Mouse (Mus musculus): ENCODE data around the gene Abhd10. TPM values are rescaled to one million over a fixed set of nuclear protein-coding genes. Genes with fewer than 3 reads are reported as not detected.

Gene Abhd10
- total RNA-seq, 1 experiment from 2014 or later, result 25.0 TPM

GRCm38 (mm10) chr16:45724742-45725102, 18.0 kb downstream of the Abhd10 start:
- peak; percentile 13 for DNase-seq

GRCm38 (mm10) chr16:45724061-45724741, 18.6 kb downstream of the Abhd10 start, which contains the start of gene Tagln3:
TSS of gene Tagln3 (minus strand) at chr16:45724608.
- DNase-seq, result peak; percentile 61

- no peak for DNase-seq
Measured at GRCm38 (mm10) chr16:45723172-45723901, 19.4 kb downstream of the Abhd10 start.

GRCm38 (mm10) chr16:45722460-45722951, 20.2 kb downstream of the Abhd10 start:
- DNase-seq, result no peak

GRCm38 (mm10) chr16:45720022-45720630, 22.6 kb downstream of the Abhd10 start:
- no peak for DNase-seq

- no peak for DNase-seq
Measured at GRCm38 (mm10) chr16:45718296-45718695, 24.5 kb downstream of the Abhd10 start.

GRCm38 (mm10) chr16:45714489-45715150, 28.1 kb downstream of the Abhd10 start:
- DNase-seq, result no peak

GRCm38 (mm10) chr16:45713878-45714277, 28.9 kb downstream of the Abhd10 start:
- no peak for DNase-seq

GRCm38 (mm10) chr16:45713261-45713660, 29.5 kb downstream of the Abhd10 start:
- DNase-seq, result no peak

- DNase-seq, result no peak
Measured at GRCm38 (mm10) chr16:45711263-45711662, 31.5 kb downstream of the Abhd10 start.

GRCm38 (mm10) chr16:45699301-45699700, 43.5 kb downstream of the Abhd10 start:
- no peak for DNase-seq

GRCm38 (mm10) chr16:45697996-45698395, 44.8 kb downstream of the Abhd10 start:
- no peak for DNase-seq

- DNase-seq, result peak; percentile 65
Measured at GRCm38 (mm10) chr16:45695445-45696160, 47.2 kb downstream of the Abhd10 start.

GRCm38 (mm10) chr16:45693558-45693957, 49.2 kb downstream of the Abhd10 start, which contains the start of gene Tmprss7:
TSS of gene Tmprss7 (minus strand) at chr16:45693658.
- no peak for DNase-seq

GRCm38 (mm10) chr16:45692851-45693250, 49.9 kb downstream of the Abhd10 start:
- DNase-seq, result no peak

GRCm38 (mm10) chr16:45690178-45690577, 52.6 kb downstream of the Abhd10 start:
- no peak for DNase-seq

GRCm38 (mm10) chr16:45686833-45687232, 55.9 kb downstream of the Abhd10 start:
- DNase-seq, result no peak

- DNase-seq, result no peak
Measured at GRCm38 (mm10) chr16:45685295-45685694, 57.5 kb downstream of the Abhd10 start.

GRCm38 (mm10) chr16:45684815-45685214, 57.9 kb downstream of the Abhd10 start:
- DNase-seq, result peak; percentile 85

Measured in adrenal gland, postnatal 14 days (tissue).